Mouse (Mus musculus) cerebellum, adult 2 months (tissue): Measurements from ENCODE around the gene Parp9.

ENCODE experiments used
- CTCF ChIP-seq: fragments of 200-500 bp; IDR thresholded peaks from 2 replicates; pipeline ENCODE4 v1.5.1; 2011; ENCODE audit warnings: low read depth, mild to moderate bottlenecking, control low read depth, low read length, moderate library complexity, borderline replicate concordance; ENCODE audit not compliant: insufficient read depth
- POLR2A ChIP-seq: fragments of 200-500 bp; IDR thresholded peaks from 2 replicates; pipeline ENCODE4 v1.6.1; 2011; ENCODE audit warnings: low read length, control low read depth, borderline replicate concordance; ENCODE audit not compliant: insufficient read depth

- TF ChIP-seq POLR2A (no peak), CTCF (no peak)
These were observed 49.4 kb upstream of the Parp9 start for GRCm38 (mm10) chr16:35888910-35889309.
